Mouse (Mus musculus) ovary, postnatal 14 days (tissue): ENCODE results near the gene Hcn1.

Source experiments
- DNase-seq: peaks from one replicate; pipeline ENCODE4 v3.0.0; 2022; ENCODE audit warnings: low spot score

Hcn1 gene

DNA sequence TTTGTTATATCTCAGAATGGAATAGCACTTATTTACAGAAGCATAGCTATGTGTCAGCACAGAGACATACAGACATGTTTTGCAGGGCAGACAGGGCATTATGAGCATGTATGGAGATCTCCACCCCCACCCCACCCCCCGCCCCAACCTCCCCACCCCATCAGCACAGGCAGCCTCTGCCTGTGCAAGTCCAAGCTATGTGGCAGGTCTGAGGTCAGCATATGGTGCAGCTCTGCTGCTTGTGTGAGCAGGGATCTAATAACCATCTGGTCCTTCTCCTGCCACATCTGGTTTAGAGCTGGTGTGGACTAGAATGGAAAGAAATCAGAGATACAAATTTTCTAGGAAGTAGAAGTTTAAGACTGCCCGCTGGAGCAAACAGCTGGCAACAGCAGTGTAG is 424.4 kb downstream of the Hcn1 start:
- no peak for DNase-seq

DNA sequence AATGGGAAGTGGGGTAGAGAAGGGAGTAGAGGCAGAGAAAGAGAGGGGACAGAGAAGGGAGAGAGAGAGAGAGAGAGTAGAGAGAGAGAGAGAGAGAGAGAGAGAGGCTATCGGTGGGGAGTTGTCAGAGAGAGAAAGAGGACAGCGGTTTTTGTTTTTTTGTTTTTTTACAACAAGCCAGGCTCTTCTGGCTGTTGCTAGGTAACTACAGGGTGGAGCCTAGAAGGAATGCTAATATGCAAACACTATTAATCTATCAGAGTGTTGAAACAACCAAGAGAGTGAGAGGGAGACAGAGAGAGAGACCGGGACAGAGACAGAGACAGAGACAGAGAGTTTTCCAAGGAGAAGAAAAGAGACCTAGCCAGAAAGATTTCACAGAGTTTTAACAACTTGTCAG is 425.7 kb downstream of the Hcn1 start:
- no peak for DNase-seq

DNA sequence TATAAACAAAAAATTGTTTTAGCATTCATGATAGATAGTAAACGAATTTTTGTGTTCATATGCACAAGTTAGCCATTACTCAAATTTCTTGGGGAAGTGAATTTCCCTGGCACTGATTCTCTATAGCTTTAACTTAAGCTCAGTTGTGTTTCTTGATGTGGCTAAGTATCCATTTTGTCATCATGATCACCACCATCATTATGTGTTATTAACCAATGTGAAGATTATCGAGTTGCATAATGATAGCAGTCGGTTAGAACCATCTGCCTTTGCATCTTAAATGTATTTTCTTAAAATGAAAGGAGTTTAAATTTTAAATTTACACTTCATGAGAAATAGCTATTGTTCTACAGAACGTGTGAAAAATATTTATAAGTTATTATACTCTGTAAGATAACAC is 426.5 kb downstream of the Hcn1 start:
- DNase-seq, result no peak

DNA sequence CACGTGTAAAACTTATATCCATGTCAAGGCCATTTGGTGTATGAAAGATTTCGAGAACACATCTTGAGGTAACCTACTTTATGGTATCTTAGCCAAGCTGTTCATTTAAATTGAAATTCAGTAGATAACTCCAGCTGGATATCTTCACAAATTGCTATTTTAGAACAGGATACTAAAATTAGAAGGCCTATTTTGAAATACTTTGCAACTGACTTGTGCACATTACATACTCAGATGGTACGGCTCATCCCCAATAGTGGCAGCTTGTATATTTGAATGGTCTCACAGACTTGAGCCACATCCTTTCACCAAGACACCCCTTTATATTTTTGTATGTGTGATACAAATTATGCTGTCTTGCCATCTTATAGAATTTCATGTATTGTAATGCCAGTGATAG is 427.5 kb downstream of the Hcn1 start:
- DNase-seq, result no peak

DNA sequence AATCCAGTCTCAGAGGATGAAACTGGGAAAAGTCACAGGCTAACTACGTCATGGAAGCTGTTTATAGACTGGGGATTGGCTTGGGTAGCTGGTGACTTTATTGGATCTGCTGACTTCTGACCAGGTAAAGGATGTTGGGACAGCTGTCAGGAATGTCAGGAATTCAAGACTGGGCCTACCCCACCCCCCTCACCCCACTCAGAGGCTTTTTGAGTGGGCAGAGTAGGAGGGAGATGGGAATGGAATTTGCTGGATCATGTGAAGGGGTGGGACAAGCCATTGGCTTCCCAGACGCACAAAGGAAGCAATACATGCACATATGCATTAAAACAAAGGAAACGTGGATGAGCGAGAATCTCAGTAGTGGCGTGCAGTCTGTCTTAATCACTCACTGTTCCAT is 433.5 kb downstream of the Hcn1 start:
- no peak for DNase-seq
